Mouse (Mus musculus): ENCODE data around the gene Yars.

Yars gene

GRCm38 (mm10) chr4:129251482-129252125 is 62.0 kb downstream of the Yars start:
- no peak for DNase-seq (ENCODE audit: low read depth, low spot score)

- DNase-seq (ENCODE audit: low read depth, low spot score) = no peak
Measured at GRCm38 (mm10) chr4:129252492-129252891, 62.9 kb downstream of the Yars start.

GRCm38 (mm10) chr4:129254571-129254970 is 65.0 kb downstream of the Yars start:
- no peak for DNase-seq (ENCODE audit: low read depth, low spot score)

GRCm38 (mm10) chr4:129256450-129257380 is 67.2 kb downstream of the Yars start:
- peak; percentile 74 for DNase-seq (ENCODE audit: low read depth, low spot score)

- no peak for DNase-seq (ENCODE audit: low read depth, low spot score)
Measured at GRCm38 (mm10) chr4:129259101-129259500, 69.5 kb downstream of the Yars start.

GRCm38 (mm10) chr4:129260678-129261077 is 71.1 kb downstream of the Yars start:
- no peak for DNase-seq (ENCODE audit: low read depth, low spot score)

GRCm38 (mm10) chr4:129261196-129261595 is 71.6 kb downstream of the Yars start, which contains the start of gene C77080:
C77080 (minus strand) TSS chr4:129261404.
- no peak for DNase-seq (ENCODE audit: low read depth, low spot score)

GRCm38 (mm10) chr4:129263225-129264021 is 73.9 kb downstream of the Yars start:
- peak; percentile 64 for DNase-seq (ENCODE audit: low read depth, low spot score)

GRCm38 (mm10) chr4:129266191-129266590 is 76.6 kb downstream of the Yars start:
- DNase-seq (ENCODE audit: low read depth, low spot score) = no peak

GRCm38 (mm10) chr4:129266821-129267220 is 77.3 kb downstream of the Yars start:
- DNase-seq (ENCODE audit: low read depth, low spot score) = no peak

- DNase-seq (ENCODE audit: low read depth, low spot score) = no peak
Measured at GRCm38 (mm10) chr4:129268698-129269097, 79.1 kb downstream of the Yars start.

Data from CD4-positive helper T cell, adult 2 months (primary cell).